Mouse (Mus musculus): ENCODE results near the gene Mfsd6. TPM values are rescaled to one million over a fixed set of nuclear protein-coding genes. Genes with fewer than 3 reads are reported as not detected.
"Not testable (repeated sequence)": the region's sequence is repeated elsewhere in the genome, so short reads cannot be mapped to it uniquely, and the experiment has no call there.

Gene Mfsd6
- total RNA-seq, 2 experiments from 2014 or later = 81.2 to 83.3 TPM

GRCm38 (mm10) chr1:52714021-52714420 is 13.2 kb downstream of the Mfsd6 start:
- no peak for DNase-seq (ENCODE audit: low spot score in 2 of 2)

- DNase-seq (ENCODE audit: low spot score in 2 of 2) = no peak
Observed at GRCm38 (mm10) chr1:52708745-52709144, 18.5 kb downstream of the Mfsd6 start.

GRCm38 (mm10) chr1:52707030-52707429 is 20.2 kb downstream of the Mfsd6 start:
- DNase-seq (ENCODE audit: low spot score in 2 of 2) = no peak

- DNase-seq (ENCODE audit: low spot score in 2 of 2) = no peak
Observed at GRCm38 (mm10) chr1:52702738-52703491, 24.3 kb downstream of the Mfsd6 start.

GRCm38 (mm10) chr1:52701941-52702340 is 25.3 kb downstream of the Mfsd6 start:
- no peak for DNase-seq (ENCODE audit: low spot score in 2 of 2)

- DNase-seq (ENCODE audit: low spot score in 2 of 2) = not testable (repeated sequence)
Observed at GRCm38 (mm10) chr1:52694456-52694855, 32.8 kb downstream of the Mfsd6 start.

GRCm38 (mm10) chr1:52687636-52688035 is 39.6 kb downstream of the Mfsd6 start:
- DNase-seq (ENCODE audit: low spot score in 2 of 2) = no peak

GRCm38 (mm10) chr1:52683550-52683949 is 43.7 kb downstream of the Mfsd6 start:
- no peak for DNase-seq (ENCODE audit: low spot score in 2 of 2)

- no peak for DNase-seq (ENCODE audit: low spot score in 2 of 2)
Observed at GRCm38 (mm10) chr1:52676621-52677020, 50.6 kb downstream of the Mfsd6 start.

- no peak for DNase-seq (ENCODE audit: low spot score in 2 of 2)
Observed at GRCm38 (mm10) chr1:52675561-52676551, 51.4 kb downstream of the Mfsd6 start.

- DNase-seq (ENCODE audit: low spot score in 2 of 2) = no peak
Observed at GRCm38 (mm10) chr1:52669931-52670330, 57.3 kb downstream of the Mfsd6 start.

GRCm38 (mm10) chr1:52668743-52669323 is 58.4 kb downstream of the Mfsd6 start:
- DNase-seq (ENCODE audit: low spot score in 2 of 2) = no peak

GRCm38 (mm10) chr1:52663228-52663627 is 64.0 kb downstream of the Mfsd6 start:
- peak; percentile 50 to 78 for DNase-seq (ENCODE audit: low spot score in 2 of 2)

GRCm38 (mm10) chr1:52660765-52661164 is 66.5 kb downstream of the Mfsd6 start:
- no peak for DNase-seq (ENCODE audit: low spot score in 2 of 2)

- DNase-seq (ENCODE audit: low spot score in 2 of 2) = no peak
Observed at GRCm38 (mm10) chr1:52660278-52660677, 67.0 kb downstream of the Mfsd6 start.

- DNase-seq (ENCODE audit: low spot score in 2 of 2) = no peak
Observed at GRCm38 (mm10) chr1:52658160-52658559, 69.1 kb downstream of the Mfsd6 start.

- no peak for DNase-seq (ENCODE audit: low spot score in 2 of 2)
Observed at GRCm38 (mm10) chr1:52655153-52655552, 72.1 kb downstream of the Mfsd6 start.

GRCm38 (mm10) chr1:52653366-52653765 is 73.9 kb downstream of the Mfsd6 start:
- DNase-seq (ENCODE audit: low spot score in 2 of 2) = no peak

- DNase-seq (ENCODE audit: low spot score in 2 of 2) = no peak
Observed at GRCm38 (mm10) chr1:52652601-52653253, 74.5 kb downstream of the Mfsd6 start.

- DNase-seq (ENCODE audit: low spot score in 2 of 2) = no peak
Observed at GRCm38 (mm10) chr1:52650066-52650465, 77.2 kb downstream of the Mfsd6 start.

All from layer of hippocampus, adult 18-20 months (tissue).